Mouse (Mus musculus): Measurements from ENCODE around the gene Klf13.

DNA sequence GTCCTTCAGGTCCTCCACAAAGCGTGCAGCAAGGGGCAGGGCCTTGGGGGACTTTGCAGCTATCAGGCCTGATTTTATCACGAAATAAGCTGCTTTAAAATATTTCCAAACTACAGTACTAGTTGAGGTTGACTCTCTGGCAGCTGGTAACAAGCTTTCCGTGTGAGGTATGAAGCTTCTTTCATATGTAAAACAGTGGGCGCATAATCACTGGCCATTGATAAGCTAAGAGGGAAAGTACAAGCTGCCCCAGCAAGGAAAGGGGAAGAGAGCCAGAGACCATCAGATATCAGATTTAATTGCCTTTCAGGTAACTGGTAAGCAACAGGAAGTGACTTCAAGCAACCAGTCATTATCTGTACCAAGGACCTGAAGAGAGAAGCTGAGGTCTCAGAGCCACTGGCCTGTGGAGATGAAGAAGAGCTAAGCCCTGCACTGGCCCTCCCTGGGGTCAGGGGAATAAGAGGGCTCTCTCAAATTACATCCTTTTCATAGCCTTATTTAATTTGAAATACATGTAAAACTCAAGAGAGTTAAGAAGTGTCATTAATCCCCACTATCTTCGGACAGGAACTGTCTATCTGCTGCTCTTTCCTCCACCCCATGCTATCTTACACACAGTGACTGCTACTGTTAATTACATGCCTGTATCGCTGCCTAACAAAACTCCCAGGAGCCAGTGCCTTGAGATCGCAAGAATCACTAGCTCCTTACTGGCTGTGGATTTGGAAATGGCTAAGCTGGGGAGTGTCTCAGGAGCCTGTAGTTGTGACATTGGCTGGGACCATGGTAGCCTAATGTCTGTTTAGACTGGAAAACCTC lies 13.6 kb upstream of the Klf13 start:
- TF ChIP-seq CTCF (IDR thresholded peaks at IDR 0.05; ENCODE audit: insufficient read depth, low read length), result no peak
- TF ChIP-seq POLR2A (IDR thresholded peaks at IDR 0.05; ENCODE audit: borderline replicate concordance, extremely low read depth, low read depth, low read length), result no peak

All from lung, adult 2 months (tissue).